Mouse (Mus musculus) midbrain, embryonic 11.5 days (tissue): ENCODE measurements around the gene Calml4. TPM values are rescaled to one million over a fixed set of nuclear protein-coding genes. Genes with fewer than 3 reads are reported as not detected.
"Not testable (repeated sequence)": the region's sequence is repeated elsewhere in the genome, so short reads cannot be mapped to it uniquely, and the experiment has no call there.

Experiments used
- ATAC-seq: fragments of 200-750 bp; cut with Nextera tagmentation; 2 replicates; pipeline ENCODE4 v1.8.0; 2017; ENCODE audit warnings: moderate TSS enrichment, moderate library complexity; ENCODE audit not compliant: low FRiP score
- DNase-seq: peaks from one replicate; pipeline ENCODE4 v3.0.0; 2015; ENCODE audit warnings: low spot score; ENCODE audit errors: missing footprints
- H3K27ac ChIP-seq: fragments of 300-500 bp; sonication (generic); 2 replicates; pipeline ENCODE4 v1.5.1; 2014; ENCODE audit warnings: low read depth, low read length
- H3K27me3 ChIP-seq: fragments of 300-500 bp; sonication (generic); 2 replicates; pipeline ENCODE4 v1.6.1; 2014; ENCODE audit warnings: mild to moderate bottlenecking, low read length, moderate library complexity, mixed read lengths; ENCODE audit not compliant: control insufficient read depth, insufficient read depth
- H3K36me3 ChIP-seq: fragments of 300-500 bp; sonication (generic); 2 replicates; pipeline ENCODE4 v1.6.1; 2014; ENCODE audit warnings: mild to moderate bottlenecking, low read length, moderate library complexity, mixed read lengths; ENCODE audit not compliant: control insufficient read depth, insufficient read depth
- H3K4me1 ChIP-seq: fragments of 300-500 bp; sonication (generic); 2 replicates; pipeline ENCODE4 v1.6.1; 2014; ENCODE audit warnings: low read length; ENCODE audit not compliant: control insufficient read depth, insufficient read depth
- H3K4me2 ChIP-seq: fragments of 300-500 bp; sonication (generic); 2 replicates; pipeline ENCODE4 v1.6.1; 2014; ENCODE audit warnings: mild to moderate bottlenecking, moderate library complexity
- H3K4me3 ChIP-seq: fragments of 300-500 bp; sonication (generic); 2 replicates; pipeline ENCODE4 v1.5.1; 2014; ENCODE audit warnings: low read depth, low read length
- H3K9ac ChIP-seq: fragments of 300-500 bp; sonication (generic); 2 replicates; pipeline ENCODE4 v1.6.1; 2014; ENCODE audit warnings: low read length
- H3K9me3 ChIP-seq: fragments of 300-500 bp; sonication (generic); 2 replicates; pipeline ENCODE4 v1.6.1; 2016; ENCODE audit warnings: low read length; ENCODE audit not compliant: control insufficient read depth
- WGBS: fragments of 180-500 bp; shearing (Covaris S2); extraction: QIAGEN DNeasy Blood & Tissue Kit; methylation state at CpG from one replicate; pipeline ENCODE4 v1.1.7; 2014; 5-methylcytosine and 5-hydroxymethylcytosine counted together
- polyA plus RNA-seq: library from polyadenylated mRNA; unstranded; fragments of >200 nt; fragmentation: Nextera tagmentation; extraction: Ambion mirVana; gene quantifications from 2 replicates; pipeline ENCODE4 v1.2.1, GENCODE M21; 2014

The Calml4 gene
- polyA plus RNA-seq, 1 experiment from 2014 or later, result 0.40 TPM

DNA sequence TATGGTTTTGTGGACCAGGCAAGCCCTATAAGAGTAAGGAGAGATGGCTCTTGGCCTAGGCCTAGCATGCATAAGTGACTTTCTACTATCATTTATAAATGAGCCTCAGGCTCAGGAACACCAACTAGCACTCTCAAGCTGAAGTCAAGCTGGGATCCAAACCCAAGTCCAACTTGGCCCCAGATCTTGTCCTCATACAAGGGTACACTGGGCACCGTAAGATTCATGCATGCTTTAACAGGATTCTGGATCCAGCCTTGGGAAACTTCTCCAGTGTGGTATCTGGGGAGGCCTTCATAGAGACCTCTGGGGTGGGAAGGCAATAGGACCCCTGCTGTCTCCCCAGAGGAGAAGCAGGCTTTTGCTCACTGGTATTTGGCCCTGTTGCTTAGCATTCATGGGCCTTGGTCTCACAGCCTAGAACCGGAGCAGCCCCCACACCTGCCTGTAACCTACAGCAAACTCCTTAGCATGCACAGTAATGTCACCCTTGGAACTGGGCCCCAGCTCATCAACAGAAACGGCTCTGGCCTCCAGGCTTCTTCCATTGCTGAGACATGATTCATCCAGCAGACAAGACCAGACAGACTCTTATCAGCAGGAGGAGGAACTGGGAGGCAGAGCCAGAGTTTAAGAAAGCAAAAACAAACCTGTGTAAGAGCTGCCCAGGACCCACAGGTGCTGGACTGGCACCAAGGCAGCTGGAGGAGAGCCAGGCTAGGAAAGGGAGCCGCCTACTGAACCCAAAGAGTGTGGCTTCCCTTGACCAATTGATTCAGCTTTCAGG lies 39.9 kb upstream of the Calml4 start:
- Histone ChIP-seq H3K27me3 (no peaks in the 10 kb centered on the region), H3K27ac (no peak overlapping the region), H3K4me1 (no peaks in the 10 kb centered on the region), H3K9me3 (no peaks in the 10 kb centered on the region), H3K4me3 (no peak overlapping the region), H3K36me3 (no peaks in the 10 kb centered on the region), H3K4me2 (no peak overlapping the region), H3K9ac (no peak overlapping the region)
- no peak for DNase-seq
- ATAC-seq, result no peak
- 81% methylated on average over 4 of the region's 4 CpGs for WGBS

DNA sequence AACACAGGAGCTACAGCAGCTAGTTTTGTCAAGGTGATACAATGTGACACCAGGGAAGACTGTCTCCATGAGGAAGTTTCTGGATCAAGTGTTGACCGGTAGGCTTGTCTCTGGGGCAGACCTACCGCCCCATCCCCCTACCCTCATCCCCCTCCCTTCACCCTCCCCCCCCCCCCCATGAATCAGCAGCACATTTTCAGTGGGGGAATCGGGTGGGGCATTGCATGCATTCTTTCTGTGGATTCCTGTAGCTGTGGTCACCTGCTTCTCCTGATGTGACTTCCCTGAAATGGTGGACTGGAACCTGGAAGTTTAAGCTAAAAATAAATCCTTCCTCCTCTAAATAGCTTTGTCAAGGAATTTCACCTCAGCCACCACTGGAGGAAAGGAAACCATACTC lies 38.4 kb upstream of the Calml4 start:
- H3K27me3 ChIP-seq, result no peaks in the 10 kb centered on the region
- no peak overlapping the region for H3K9ac ChIP-seq
- H3K4me3 ChIP-seq, result no peak overlapping the region
- no peak for ATAC-seq
- DNase-seq, result no peak
- H3K9me3 ChIP-seq, result no peaks in the 10 kb centered on the region
- H3K27ac ChIP-seq, result no peak overlapping the region
- H3K4me2 ChIP-seq, result no peak overlapping the region
- H3K4me1 ChIP-seq, result no peaks in the 10 kb centered on the region
- no peaks in the 10 kb centered on the region for H3K36me3 ChIP-seq
- WGBS, result 79% methylated on average over 3 of the region's 3 CpGs

DNA sequence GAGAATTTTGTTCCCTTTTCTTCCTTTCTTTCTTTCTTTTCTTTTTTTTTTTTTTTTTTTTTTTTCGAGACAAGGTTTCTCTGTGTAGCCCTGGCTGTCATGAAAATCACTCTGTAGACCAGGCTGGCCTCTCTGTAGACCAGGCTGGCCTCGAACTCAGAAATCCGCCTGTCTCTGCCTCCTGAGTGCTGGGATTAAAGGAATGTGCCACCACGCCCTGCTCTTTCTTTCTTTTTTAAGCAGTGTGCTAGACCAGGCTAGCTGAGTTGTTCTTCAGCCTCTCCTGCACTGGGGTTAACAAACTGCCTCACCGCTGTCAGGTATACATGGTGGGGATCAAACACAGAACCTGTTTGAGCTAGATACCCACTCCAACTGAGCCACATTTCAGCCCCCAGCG lies 38.0 kb upstream of the Calml4 start:
- 90% methylated on average over 6 of the region's 6 CpGs for WGBS

DNA sequence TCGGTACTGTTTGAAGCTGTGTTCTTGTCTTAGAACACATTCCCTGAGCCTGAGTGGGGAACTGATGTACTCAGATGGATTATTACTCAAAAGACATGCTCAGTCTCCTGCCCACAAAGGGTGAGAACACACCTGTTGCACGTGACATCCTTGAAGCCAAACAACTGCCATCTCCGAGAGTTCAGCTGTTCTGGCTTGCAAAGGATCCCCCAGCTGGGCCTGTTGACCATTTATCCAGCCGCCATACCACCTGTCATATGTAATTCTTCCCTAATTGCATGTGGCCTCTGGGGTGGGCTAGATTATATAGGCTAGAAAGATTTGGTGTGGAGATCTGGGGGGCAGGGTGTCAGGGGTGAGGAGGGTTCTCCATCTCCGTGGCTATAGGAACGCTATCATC lies 37.1 kb upstream of the Calml4 start:
- ATAC-seq, result no peak
- 91% methylated on average over 6 of the region's 6 CpGs for WGBS

More for the DNA sequence above, 38.0 kb upstream of the Calml4 start:
- not testable (repeated sequence) for H3K27ac ChIP-seq, DNase-seq, ATAC-seq, H3K4me1 ChIP-seq, H3K9me3 ChIP-seq, H3K4me2 ChIP-seq, H3K4me3 ChIP-seq, H3K27me3 ChIP-seq, H3K36me3 ChIP-seq, H3K9ac ChIP-seq

DNA sequence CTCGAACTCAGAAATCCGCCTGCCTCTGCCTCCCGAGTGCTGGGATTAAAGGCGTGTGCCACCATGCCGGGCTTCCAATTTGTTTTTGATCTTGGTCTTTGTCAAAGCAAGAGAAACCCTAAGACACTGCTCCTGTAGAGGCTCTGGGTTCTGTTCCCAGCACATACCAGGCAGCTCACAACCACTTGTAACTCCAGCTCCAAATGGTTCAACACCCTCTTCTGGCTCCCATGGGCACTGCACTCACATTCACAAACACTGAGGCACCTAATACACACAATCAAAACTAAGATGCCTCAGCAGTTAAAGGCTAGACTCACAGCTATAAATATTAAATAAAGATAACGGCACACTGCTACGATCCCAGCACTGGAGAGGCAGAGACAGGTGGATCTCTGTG lies 36.1 kb upstream of the Calml4 start:
- no peak overlapping the region for H3K4me2 ChIP-seq
- H3K9ac ChIP-seq, result no peak overlapping the region
- H3K27ac ChIP-seq, result no peak overlapping the region
- H3K4me1 ChIP-seq, result peaks cover 10% of the 10 kb centered on the region
- no peaks in the 10 kb centered on the region for H3K27me3 ChIP-seq
- H3K4me3 ChIP-seq, result no peak overlapping the region
- H3K36me3 ChIP-seq, result no peaks in the 10 kb centered on the region
- H3K9me3 ChIP-seq, result no peaks in the 10 kb centered on the region
- no peak for DNase-seq
- 94% methylated on average over 7 of the region's 7 CpGs for WGBS
- no peak for ATAC-seq

More for the DNA sequence above, 37.1 kb upstream of the Calml4 start:
- Histone ChIP-seq H3K4me2 (no peak overlapping the region), H3K27me3 (no peaks in the 10 kb centered on the region), H3K9me3 (no peaks in the 10 kb centered on the region), H3K9ac (no peak overlapping the region), H3K36me3 (no peaks in the 10 kb centered on the region), H3K27ac (no peak overlapping the region), H3K4me3 (no peak overlapping the region), H3K4me1 (peaks cover 2% of the 10 kb centered on the region)
- no peak for DNase-seq

DNA sequence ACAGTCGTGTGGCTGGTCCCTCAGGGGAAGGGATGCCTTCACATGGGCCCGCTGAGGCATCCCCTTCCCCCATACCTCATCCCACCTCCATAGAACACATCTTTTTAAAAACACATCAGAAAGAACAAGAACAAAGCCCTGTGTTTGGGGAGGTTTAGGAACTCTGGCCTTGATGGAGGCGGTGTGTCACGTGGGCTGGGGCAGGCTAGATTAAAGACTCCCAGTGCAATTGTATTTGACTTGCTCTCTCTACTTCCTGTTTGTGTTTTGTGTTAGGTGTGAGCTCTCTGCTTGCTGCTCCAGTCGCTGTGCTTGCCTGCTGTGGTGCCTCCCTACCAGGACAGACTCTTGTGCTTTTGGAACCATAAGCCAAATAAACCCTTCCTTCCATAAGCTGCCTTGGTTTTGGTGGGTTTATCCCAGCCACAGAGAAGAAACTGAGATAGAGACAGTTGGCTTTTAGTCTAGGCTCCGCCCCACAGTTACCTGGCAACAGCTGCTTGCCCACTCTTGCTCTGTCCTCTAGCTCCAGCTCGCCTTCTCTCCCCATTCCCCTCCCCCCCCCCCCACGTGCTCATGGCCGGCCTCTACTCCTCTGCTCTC lies 32.0 kb upstream of the Calml4 start:
- peak overlapping the region; percentile 2; the same call in 1 of the 2 replicates for H3K9ac ChIP-seq
- ATAC-seq (peak; percentile 20; the same call in 1 of the 2 replicates), DNase-seq (peak; percentile 90)
- 5% methylated on average over 9 of the region's 9 CpGs for WGBS
- H3K27ac ChIP-seq, result peak overlapping the region; percentile 54; the same call in 1 of the 2 replicates
- H3K36me3 ChIP-seq, result no peaks in the 10 kb centered on the region
- H3K9me3 ChIP-seq, result no peaks in the 10 kb centered on the region
- H3K4me1 ChIP-seq, result peaks cover 12% of the 10 kb centered on the region
- H3K4me2 ChIP-seq, result peak overlapping the region; percentile 12; the same call in 1 of the 2 replicates
- H3K27me3 ChIP-seq, result no peaks in the 10 kb centered on the region
- no peak overlapping the region for H3K4me3 ChIP-seq

DNA sequence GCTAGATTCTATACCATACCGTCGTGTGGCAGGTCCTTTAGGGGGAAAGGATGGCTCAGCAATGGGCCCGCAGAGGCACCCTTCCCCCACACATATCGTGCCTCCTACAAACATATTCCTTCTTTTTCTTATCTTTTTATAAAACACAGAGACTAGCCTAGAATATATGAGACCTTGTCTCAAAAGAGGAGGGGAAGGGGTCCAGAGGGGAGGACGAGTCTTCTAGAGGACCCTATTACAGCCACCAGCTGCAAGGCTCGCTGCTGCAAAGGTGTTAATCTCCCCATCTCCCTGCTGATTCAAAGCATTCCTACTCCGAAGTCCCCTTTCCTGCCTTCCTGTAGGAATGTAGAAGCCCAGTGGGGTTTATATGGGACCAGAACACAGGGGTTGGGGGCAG lies 31.4 kb upstream of the Calml4 start:
- Histone ChIP-seq H3K27me3 (no peaks in the 10 kb centered on the region), H3K27ac (peak overlapping the region; percentile 46; the same call in 1 of the 2 replicates), H3K4me1 (peaks cover 12% of the 10 kb centered on the region), H3K9ac (no peak overlapping the region; the same call in 1 of the 2 replicates), H3K4me2 (peak overlapping the region; percentile 12; the same call in 1 of the 2 replicates), H3K9me3 (no peaks in the 10 kb centered on the region), H3K36me3 (no peaks in the 10 kb centered on the region), H3K4me3 (no peak overlapping the region)
- no peak for DNase-seq
- no peak for ATAC-seq
- WGBS, result 2% methylated on average over 7 of the region's 7 CpGs

DNA sequence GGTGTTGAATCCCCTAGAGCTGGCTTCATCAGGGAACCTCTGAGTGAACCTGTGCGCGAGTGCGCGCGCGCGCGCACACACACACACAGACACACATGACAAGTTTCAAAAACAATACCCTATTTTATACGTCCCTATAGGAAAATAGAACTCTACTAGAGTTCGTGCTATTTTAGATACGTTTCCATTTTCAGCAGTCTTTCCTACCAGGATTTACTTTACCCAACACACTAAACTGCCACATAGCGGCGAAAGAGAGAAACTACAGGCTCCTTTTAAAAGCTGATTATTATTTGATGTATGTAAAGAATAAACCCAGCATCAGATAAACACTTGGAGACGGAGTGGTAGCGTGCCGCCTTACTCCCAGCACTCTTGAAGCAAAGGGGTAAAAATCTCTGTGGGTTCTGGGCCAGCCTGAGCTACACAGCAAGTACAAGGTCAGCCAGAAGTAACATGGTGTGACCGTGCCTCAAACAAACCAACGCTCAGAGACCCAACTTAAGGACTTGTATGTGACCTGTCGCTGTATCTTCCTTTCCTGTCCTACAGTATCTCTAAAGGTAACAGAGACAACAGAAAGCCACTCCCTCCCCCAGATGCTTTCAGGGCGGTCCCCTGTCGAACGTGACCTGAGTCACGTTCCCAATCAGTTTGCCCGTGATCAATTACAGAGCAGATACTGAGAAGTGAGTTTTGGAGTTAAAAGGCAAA lies 29.8 kb upstream of the Calml4 start:
- Histone ChIP-seq H3K4me1 (peaks cover 12% of the 10 kb centered on the region), H3K36me3 (no peaks in the 10 kb centered on the region), H3K9ac (no peak overlapping the region), H3K4me2 (peak overlapping the region; percentile 34), H3K27me3 (no peaks in the 10 kb centered on the region), H3K27ac (no peak overlapping the region), H3K4me3 (peak overlapping the region; percentile 6; the same call in 1 of the 2 replicates), H3K9me3 (no peaks in the 10 kb centered on the region)
- ATAC-seq (no peak; the same call in none of the 2 replicates), DNase-seq (peak; percentile 95)
- 5% methylated on average over 24 of the region's 24 CpGs for WGBS
